Mouse (Mus musculus) forebrain, embryonic 14.5 days (tissue): Measurements from ENCODE around the gene Ptx4. TPM values are rescaled to one million over a fixed set of nuclear protein-coding genes. Genes with fewer than 3 reads are reported as not detected.

Experiments used
- ATAC-seq: fragments of 200-750 bp; cut with Nextera tagmentation; 2 replicates; pipeline ENCODE4 v1.8.0; 2017; ENCODE audit warnings: mild to moderate bottlenecking, moderate library complexity
- DNase-seq: peaks from one replicate; pipeline ENCODE4 v3.0.0-alpha.2; 2015; ENCODE audit warnings: low spot score
- H3K27ac ChIP-seq: fragments of 300-500 bp; sonication (generic); 2 replicates; pipeline ENCODE4 v1.5.1; 2014; ENCODE audit warnings: low read depth, mild to moderate bottlenecking, control low read depth, low read length, moderate library complexity
- H3K27me3 ChIP-seq: fragments of 300-500 bp; sonication (generic); replicated peaks from 2 replicates; pipeline ENCODE4 v1.6.1; 2014; ENCODE audit warnings: low read length, control low read depth, mixed read lengths; ENCODE audit not compliant: control insufficient read depth, insufficient read depth
- H3K36me3 ChIP-seq: fragments of 300-500 bp; sonication (generic); 2 replicates; pipeline ENCODE4 v1.6.1; 2014; ENCODE audit warnings: low read length, control low read depth; ENCODE audit not compliant: control insufficient read depth, insufficient read depth
- H3K4me1 ChIP-seq: fragments of 300-500 bp; sonication (generic); 2 replicates; pipeline ENCODE4 v1.6.1; 2014; ENCODE audit warnings: antibody characterized with exemption, low read length, control low read depth; ENCODE audit not compliant: control insufficient read depth, insufficient read depth
- H3K4me2 ChIP-seq: fragments of 300-500 bp; sonication (generic); 2 replicates; pipeline ENCODE4 v1.6.1; 2014; ENCODE audit warnings: mild to moderate bottlenecking, control low read depth, low read length
- H3K4me3 ChIP-seq: fragments of 300-500 bp; sonication (generic); 2 replicates; pipeline ENCODE4 v1.5.1; 2014; ENCODE audit warnings: low read depth, low read length, control low read depth
- H3K9ac ChIP-seq: fragments of 300-500 bp; sonication (generic); 2 replicates; pipeline ENCODE4 v1.6.1; 2014; ENCODE audit warnings: mild to moderate bottlenecking, low read length, control low read depth, moderate library complexity
- H3K9me3 ChIP-seq: fragments of 300-500 bp; sonication (generic); replicated peaks from 2 replicates; pipeline ENCODE4 v1.6.1; 2016; ENCODE audit warnings: low read length, control low read depth, mixed read lengths; ENCODE audit not compliant: control insufficient read depth
- WGBS: fragments of 180-500 bp; shearing (Covaris S2); extraction: QIAGEN DNeasy Blood & Tissue Kit; methylation state at CpG from one replicate; pipeline ENCODE4 v1.1.7; 2014; 5-methylcytosine and 5-hydroxymethylcytosine counted together
- polyA plus RNA-seq: library from polyadenylated mRNA; unstranded; fragments of >200 nt; fragmentation: Nextera tagmentation; extraction: Ambion mirVana; gene quantifications from 2 replicates; pipeline ENCODE4 v1.2.1, GENCODE M21; 2014

The Ptx4 gene
- polyA plus RNA-seq, 1 experiment from 2014 or later: 0.17 TPM

GRCm38 (mm10) chr17:25084835-25085385 is 35.6 kb upstream of the Ptx4 start:
- no peaks in the 10 kb centered on the region for H3K9me3 ChIP-seq
- WGBS: 81% methylated on average over 13 of the region's 13 CpGs
- H3K36me3 ChIP-seq: peaks cover 24% of the 10 kb centered on the region; the same call in 1 of the 2 replicates
- H3K4me2 ChIP-seq: no peak overlapping the region
- ATAC-seq (no peak), DNase-seq (no peak)
- no peaks in the 10 kb centered on the region for H3K4me1 ChIP-seq
- no peak overlapping the region for H3K9ac ChIP-seq
- H3K4me3 ChIP-seq: no peak overlapping the region
- H3K27ac ChIP-seq: no peak overlapping the region
- no peaks in the 10 kb centered on the region for H3K27me3 ChIP-seq

- no peak for ATAC-seq
- DNase-seq: no peak
- H3K27ac ChIP-seq: no peak overlapping the region
- H3K9ac ChIP-seq: no peak overlapping the region
- WGBS: 88% methylated on average over 7 of the region's 7 CpGs
- no peaks in the 10 kb centered on the region for H3K27me3 ChIP-seq
- H3K9me3 ChIP-seq: no peaks in the 10 kb centered on the region
- no peak overlapping the region for H3K4me2 ChIP-seq
- no peak overlapping the region for H3K4me3 ChIP-seq
- H3K36me3 ChIP-seq: peaks cover 33% of the 10 kb centered on the region
- no peaks in the 10 kb centered on the region for H3K4me1 ChIP-seq
Measured at GRCm38 (mm10) chr17:25086724-25087123, 33.8 kb upstream of the Ptx4 start.

GRCm38 (mm10) chr17:25089158-25089557 is 31.4 kb upstream of the Ptx4 start:
- H3K4me2 ChIP-seq: no peak overlapping the region
- no peaks in the 10 kb centered on the region for H3K4me1 ChIP-seq
- H3K4me3 ChIP-seq: no peak overlapping the region
- H3K27me3 ChIP-seq: no peaks in the 10 kb centered on the region
- no peak overlapping the region for H3K27ac ChIP-seq
- no peak for DNase-seq
- 92% methylated on average over 10 of the region's 10 CpGs for WGBS
- H3K36me3 ChIP-seq: peaks cover 54% of the 10 kb centered on the region
- no peak for ATAC-seq
- no peak overlapping the region for H3K9ac ChIP-seq
- no peaks in the 10 kb centered on the region for H3K9me3 ChIP-seq

GRCm38 (mm10) chr17:25090450-25090849 is 30.1 kb upstream of the Ptx4 start:
- H3K36me3 ChIP-seq: peaks cover 62% of the 10 kb centered on the region
- no peak overlapping the region for H3K27ac ChIP-seq
- H3K4me1 ChIP-seq: no peaks in the 10 kb centered on the region
- no peaks in the 10 kb centered on the region for H3K27me3 ChIP-seq
- 91% methylated on average over 10 of the region's 10 CpGs for WGBS
- H3K4me2 ChIP-seq: no peak overlapping the region
- no peak for ATAC-seq
- no peak for DNase-seq
- no peak overlapping the region for H3K9ac ChIP-seq
- no peak overlapping the region for H3K4me3 ChIP-seq
- H3K9me3 ChIP-seq: no peaks in the 10 kb centered on the region

- Histone ChIP-seq H3K9me3 (no peaks in the 10 kb centered on the region), H3K27me3 (no peaks in the 10 kb centered on the region), H3K9ac (no peak overlapping the region), H3K4me2 (no peak overlapping the region), H3K4me1 (no peaks in the 10 kb centered on the region), H3K27ac (no peak overlapping the region), H3K36me3 (peaks cover 59% of the 10 kb centered on the region), H3K4me3 (no peak overlapping the region)
- 91% methylated on average over 2 of the region's 2 CpGs for WGBS
- DNase-seq (no peak), ATAC-seq (no peak)
Measured at GRCm38 (mm10) chr17:25096221-25096620, 24.3 kb upstream of the Ptx4 start.

- no peak for ATAC-seq
- Histone ChIP-seq H3K4me3 (no peak overlapping the region), H3K27ac (no peak overlapping the region), H3K9ac (no peak overlapping the region), H3K4me1 (no peaks in the 10 kb centered on the region), H3K4me2 (no peak overlapping the region), H3K36me3 (peaks cover 67% of the 10 kb centered on the region), H3K27me3 (no peaks in the 10 kb centered on the region), H3K9me3 (no peaks in the 10 kb centered on the region)
- 92% methylated on average over 6 of the region's 6 CpGs for WGBS
- DNase-seq: no peak
Measured at GRCm38 (mm10) chr17:25100052-25100451, 20.5 kb upstream of the Ptx4 start.

- DNase-seq (no peak), ATAC-seq (no peak)
- Histone ChIP-seq H3K27ac (no peak overlapping the region), H3K9me3 (no peaks in the 10 kb centered on the region), H3K4me1 (no peaks in the 10 kb centered on the region), H3K4me3 (no peak overlapping the region), H3K9ac (no peak overlapping the region), H3K36me3 (peaks cover 80% of the 10 kb centered on the region), H3K27me3 (no peaks in the 10 kb centered on the region), H3K4me2 (no peak overlapping the region)
- 93% methylated on average over 11 of the region's 11 CpGs for WGBS
Measured at GRCm38 (mm10) chr17:25101338-25101737, 19.2 kb upstream of the Ptx4 start.

GRCm38 (mm10) chr17:25107786-25108185 is 12.8 kb upstream of the Ptx4 start:
- DNase-seq (no peak), ATAC-seq (no peak)
- H3K9me3 ChIP-seq: no peaks in the 10 kb centered on the region
- 96% methylated on average over 15 of the region's 16 CpGs for WGBS
- H3K4me1 ChIP-seq: no peaks in the 10 kb centered on the region
- no peak overlapping the region for H3K4me2 ChIP-seq
- H3K27ac ChIP-seq: no peak overlapping the region
- H3K4me3 ChIP-seq: no peak overlapping the region
- H3K27me3 ChIP-seq: no peaks in the 10 kb centered on the region
- H3K9ac ChIP-seq: no peak overlapping the region
- H3K36me3 ChIP-seq: peaks cover 82% of the 10 kb centered on the region

GRCm38 (mm10) chr17:25109578-25109977 is 11.0 kb upstream of the Ptx4 start:
- no peak for ATAC-seq
- Histone ChIP-seq H3K27me3 (no peaks in the 10 kb centered on the region), H3K4me1 (no peaks in the 10 kb centered on the region; the same call in 1 of the 2 replicates), H3K4me2 (no peak overlapping the region), H3K9ac (no peak overlapping the region), H3K4me3 (no peak overlapping the region), H3K36me3 (peaks cover 65% of the 10 kb centered on the region), H3K9me3 (no peaks in the 10 kb centered on the region), H3K27ac (no peak overlapping the region)
- WGBS: 88% methylated on average over 2 of the region's 2 CpGs
- peak; percentile 13 for DNase-seq
